ENCODE assay signal across 8 mouse cellular contexts in the genomic region with DNA sequence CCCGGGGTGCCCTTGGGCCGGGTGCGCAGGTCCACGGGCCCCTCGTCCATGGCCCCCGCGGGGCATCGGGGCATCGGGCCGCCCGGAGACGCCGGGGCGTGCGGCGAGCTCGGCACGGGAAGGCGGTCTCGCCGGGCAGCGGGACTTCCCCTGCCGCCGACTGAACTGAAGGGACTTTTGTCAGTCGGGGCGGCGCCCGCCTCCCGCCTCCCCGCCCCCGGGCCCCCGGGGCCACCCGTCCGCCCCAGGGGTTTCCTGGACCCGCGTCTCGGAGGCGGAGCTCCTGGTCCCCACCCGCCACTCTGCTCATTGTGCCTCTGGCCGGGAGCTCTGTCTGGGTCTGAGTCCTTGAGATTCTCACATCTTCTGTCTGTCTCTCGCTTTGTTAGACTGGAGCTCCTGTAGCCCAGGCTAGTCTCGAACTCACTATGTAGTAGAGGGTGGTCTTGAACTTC. TPM values are rescaled to one million over a fixed set of nuclear protein-coding genes. Genes with fewer than 3 reads are reported as not detected.
DNase-seq lines count a peak whose midpoint lies in the region; ATAC-seq and TF ChIP-seq lines count a peak whose summit lies in the region.

A gene (minus strand): TSS at position 167 of the 455 bp plus-strand sequence.

- H3K9me3 ChIP-seq in hindbrain, embryonic 14.5 days (ENCODE audit: control insufficient read depth, low read length), result 0 out of 2 replicates have a peak, but pooled peaks cover 4% of the 10 kb centered on the region

- peak within 1 kb of the TSS; percentile 47 for H3K4me2 ChIP-seq in hindbrain, embryonic 14.5 days (replicated peaks)
- H3K4me2 ChIP-seq in myocyte (ENCODE audit: low read depth), result peak within 1 kb of the TSS; percentile 74

- H3K27me3 ChIP-seq in hindbrain, embryonic 14.5 days (ENCODE audit: control insufficient read depth, insufficient read depth, low read length), result peaks cover 51% of the 10 kb centered on the region
- H3K27me3 ChIP-seq in liver, adult 2 months (ENCODE audit: control insufficient read depth, insufficient read depth, low read length), result no peaks in the 10 kb centered on the region
- H3K27me3 ChIP-seq in myocyte (ENCODE audit: control insufficient read depth, insufficient read depth, insufficient read length), result no peaks in the 10 kb centered on the region

- H3K4me1 ChIP-seq in hindbrain, embryonic 14.5 days (replicated peaks; ENCODE audit: control insufficient read depth, insufficient read depth, low read length), result peaks cover 6% of the 10 kb centered on the region; the same call in 1 of the 2 replicates
- H3K4me1 ChIP-seq in liver, adult 2 months (ENCODE audit: control insufficient read depth, insufficient read depth, low read length), result peaks cover 37% of the 10 kb centered on the region

- H3K36me3 ChIP-seq in hindbrain, embryonic 14.5 days (replicated peaks; ENCODE audit: control insufficient read depth, insufficient read depth), result no peaks in the 10 kb centered on the region
- H3K36me3 ChIP-seq in liver, adult 2 months (ENCODE audit: control insufficient read depth, insufficient read depth, low read length), result peaks cover 3% of the 10 kb centered on the region; the same call in 1 of the 2 replicates
- no peaks in the 10 kb centered on the region for H3K36me3 ChIP-seq in myocyte (ENCODE audit: control insufficient read depth, insufficient read depth)

- H3K79me2 ChIP-seq in liver, adult 2 months (ENCODE audit: control insufficient read depth, insufficient read depth, low read length), result peaks cover 10% of the 10 kb centered on the region; the same call in 1 of the 2 replicates
- peaks cover 9% of the 10 kb centered on the region for H3K79me2 ChIP-seq in myocyte (ENCODE audit: control insufficient read depth, insufficient read depth)

- TF ChIP-seq CTCF in gastrocnemius, adult 2 months (IDR thresholded peaks at IDR 0.05), result no peak
- no peak for TF ChIP-seq CTCF in liver, adult 2 months (IDR thresholded peaks at IDR 0.05; ENCODE audit: low read depth, low read length)

- peak within 1 kb of the TSS; percentile 79 for H3K4me3 ChIP-seq in gastrocnemius, adult 2 months
- peak within 1 kb of the TSS; percentile 22 for H3K4me3 ChIP-seq in hindbrain, embryonic 14.5 days (replicated peaks; ENCODE audit: low read length)
- H3K4me3 ChIP-seq in liver, adult 2 months (ENCODE audit: insufficient read depth, low read depth, low read length), result peak within 1 kb of the TSS; percentile 92
- H3K4me3 ChIP-seq in myocyte, result peak within 1 kb of the TSS; percentile 26

- ATAC-seq in hindbrain, embryonic 14.5 days (ENCODE audit: low FRiP score), result no peak

- peak within 1 kb of the TSS; percentile 86 for H3K27ac ChIP-seq in gastrocnemius, adult 2 months
- no peak within 1 kb of the TSS for H3K27ac ChIP-seq in hindbrain, embryonic 14.5 days
- H3K27ac ChIP-seq in liver, adult 2 months (replicated peaks; ENCODE audit: insufficient read depth, low read depth, low read length), result peak within 1 kb of the TSS; percentile 99

- peak within 1 kb of the TSS; percentile 42; the same call in 1 of the 2 replicates for H3K9ac ChIP-seq in hindbrain, embryonic 14.5 days
- H3K9ac ChIP-seq in liver, adult 2 months (ENCODE audit: low read depth, low read length), result peak within 1 kb of the TSS; percentile 99

- WGBS in hindbrain, embryonic 14.5 days, result under 1% methylated on average over 42 of the region's 42 CpGs
- under 1% methylated on average over 42 of the region's 42 CpGs for WGBS in liver, adult 2 months

- intact Hi-C loops in gastrocnemius, adult 2 months (cut with DNase I), result no loop called here

- DNase-seq in 3134 (ENCODE audit: extremely low read depth, insufficient read length, low spot score), result peak; percentile 65
- peak; percentile 71 for DNase-seq in ZHBTc4 (ENCODE audit: low read depth, low spot score)
- DNase-seq in gastrocnemius, adult 2 months, result peak; percentile 83
- no peak for DNase-seq in hindbrain, embryonic 14.5 days (ENCODE audit: low spot score)
- peak; percentile 55 for DNase-seq in liver, adult 2 months (ENCODE audit: extremely low read depth, low read depth, low spot score)
- DNase-seq in thymus, postnatal 4 days, result peak; percentile 65
- DNase-seq in right cerebral cortex, postnatal 10 days (ENCODE audit: low spot score in 2 of 2), result no peak

- TF ChIP-seq POLR2A in liver, adult 2 months (IDR thresholded peaks at IDR 0.05; ENCODE audit: extremely low read depth, insufficient read depth, low read length), result peak; percentile 69
- peak; percentile 79 for TF ChIP-seq POLR2A in myocyte (IDR thresholded peaks at IDR 0.05; ENCODE audit: insufficient read length, low read depth)

- H3ac ChIP-seq in myocyte (ENCODE audit: control insufficient read depth, insufficient read length), result peak within 1 kb of the TSS; percentile 24

TF ChIP-seq in myocyte, 11 proteins besides CTCF, POLR2A, EP300 and RAD21:
- TF ChIP-seq MYOD1 (IDR thresholded peaks at IDR 0.05; ENCODE audit: control insufficient read depth in 1 of 3, insufficient read length in 2 of 3, low read depth in 2 of 3) (no peak), POLR2AphosphoS2 (IDR thresholded peaks at IDR 0.05; ENCODE audit: insufficient read length, low read depth) (peak; percentile 59)

RNA-seq across cellular contexts. Expression of the gene that starts here (rescaled TPM):
- 1 to 10 TPM; 1.3 to 1.5 TPM for total RNA-seq in gastrocnemius, adult 2 months (2021)
- polyA plus RNA-seq in hindbrain, embryonic 14.5 days (2014; fragmentation: Nextera tagmentation; extraction: Ambion mirVana), result 0.58 and 0.97 TPM in 2 replicates
- total RNA-seq in liver, adult 2 months (2014; rRNA removed), result 3.0 and 7.4 TPM in 2 replicates
- polyA plus RNA-seq in liver, adult 2 months (2012; rRNA removed), result 72.8 and 76.8 TPM in 2 replicates
- polyA plus RNA-seq in myocyte (2012; fragmentation: generic; extraction: Trizol), result 19.2 TPM

Comparison
In these comparisons a context has a peak if more than half of its experiments do, and no peak if none do; other contexts are left out.
1. RNA of the gene that starts here (polyA plus RNA-seq): 72.8 to 76.8 TPM in liver, adult 2 months and 19.2 TPM in myocyte (single experiment); 0.58 to 0.97 TPM in hindbrain, embryonic 14.5 days; every median in the first group is over 10 times any median in the second.
2. DNase-seq: peak in 3134 (single experiment), ZHBTc4 (single experiment), gastrocnemius, adult 2 months (single experiment), liver, adult 2 months (single experiment) and thymus, postnatal 4 days (single experiment); none in hindbrain, embryonic 14.5 days (single experiment) and right cerebral cortex, postnatal 10 days (0 of 2).
3. H3K4me3 ChIP-seq: peak in every context shown above with its lines; median percentile 92 in liver, adult 2 months; 79 in gastrocnemius, adult 2 months; 26 in myocyte; 22 in hindbrain, embryonic 14.5 days.